Mouse (Mus musculus) bone marrow macrophage, adult 2 months (primary cell): ENCODE measurements around the gene Stox2.

ENCODE experiments used
- CTCF ChIP-seq: IDR thresholded peaks from 2 replicates; pipeline ENCODE4 v1.5.1; 2012; ENCODE audit warnings: low read depth, mild to moderate bottlenecking, low read length, moderate library complexity
- POLR2A ChIP-seq: IDR thresholded peaks from 2 replicates; pipeline ENCODE4 v1.6.1; 2012; ENCODE audit warnings: mild to moderate bottlenecking, low read depth, low read length, borderline replicate concordance

GRCm38 (mm10) chr8:47380075-47380474 lies 66.1 kb downstream of the Stox2 start:
- TF ChIP-seq CTCF (no peak), POLR2A (no peak)
